Mouse (Mus musculus): ENCODE measurements around the gene Pik3c2a. TPM values are rescaled to one million over a fixed set of nuclear protein-coding genes. Genes with fewer than 3 reads are reported as not detected.
"Not testable (repeated sequence)": the region's sequence is repeated elsewhere in the genome, so short reads cannot be mapped to it uniquely, and the experiment has no call there.

Gene Pik3c2a
- polyA plus RNA-seq, 1 experiment from 2014 or later, result 21.5 TPM

- H3K4me3 ChIP-seq (ENCODE audit: low read depth, low read length), result no peak overlapping the region
- H3K9ac ChIP-seq (ENCODE audit: low read depth, low read length), result no peak overlapping the region
- ATAC-seq, result no peak
- no peaks in the 10 kb centered on the region for H3K27me3 ChIP-seq (replicated peaks; ENCODE audit: control insufficient read depth, insufficient read depth, low read length)
- no peaks in the 10 kb centered on the region for H3K36me3 ChIP-seq (ENCODE audit: control insufficient read depth, insufficient read depth)
- H3K9me3 ChIP-seq (ENCODE audit: control insufficient read depth), result no peaks in the 10 kb centered on the region
- no peak overlapping the region for H3K4me2 ChIP-seq (replicated peaks; ENCODE audit: low read depth)
- H3K27ac ChIP-seq (ENCODE audit: low read depth, low read length), result peak overlapping the region; percentile 69
- no peak for TF ChIP-seq CTCF (IDR thresholded peaks at IDR 0.05; ENCODE audit: low read depth)
- no peaks in the 10 kb centered on the region; the same call in 1 of the 2 replicates for H3K4me1 ChIP-seq (replicated peaks; ENCODE audit: control insufficient read depth, insufficient read depth, low read length)
Measured at GRCm38 (mm10) chr7:116427206-116427605, 16.0 kb downstream of the Pik3c2a start.

- WGBS, result 39% methylated on average over 6 of the region's 6 CpGs
- Histone ChIP-seq H3K36me3 (ENCODE audit: control insufficient read depth, insufficient read depth) (no peaks in the 10 kb centered on the region), H3K9ac (ENCODE audit: low read depth, low read length) (no peak overlapping the region), H3K4me1 (replicated peaks; ENCODE audit: control insufficient read depth, insufficient read depth, low read length) (no peaks in the 10 kb centered on the region; the same call in 1 of the 2 replicates), H3K4me3 (ENCODE audit: low read depth, low read length) (no peak overlapping the region), H3K4me2 (replicated peaks; ENCODE audit: low read depth) (peak overlapping the region; percentile 30; the same call in 1 of the 2 replicates), H3K27me3 (replicated peaks; ENCODE audit: control insufficient read depth, insufficient read depth, low read length) (no peaks in the 10 kb centered on the region), H3K9me3 (ENCODE audit: control insufficient read depth) (no peaks in the 10 kb centered on the region), H3K27ac (ENCODE audit: low read depth, low read length) (peak overlapping the region; percentile 91)
- no peak for TF ChIP-seq CTCF (IDR thresholded peaks at IDR 0.05; ENCODE audit: low read depth)
- ATAC-seq, result peak; percentile 88
Measured at GRCm38 (mm10) chr7:116425771-116426170, 17.5 kb downstream of the Pik3c2a start.

- Histone ChIP-seq H3K27ac (ENCODE audit: low read depth, low read length) (no peak overlapping the region), H3K27me3 (replicated peaks; ENCODE audit: control insufficient read depth, insufficient read depth, low read length) (no peaks in the 10 kb centered on the region), H3K4me1 (replicated peaks; ENCODE audit: control insufficient read depth, insufficient read depth, low read length) (no peaks in the 10 kb centered on the region), H3K36me3 (ENCODE audit: control insufficient read depth, insufficient read depth) (peaks cover 16% of the 10 kb centered on the region), H3K9me3 (ENCODE audit: control insufficient read depth) (no peaks in the 10 kb centered on the region), H3K4me3 (ENCODE audit: low read depth, low read length) (no peak overlapping the region), H3K9ac (ENCODE audit: low read depth, low read length) (no peak overlapping the region), H3K4me2 (replicated peaks; ENCODE audit: low read depth) (no peak overlapping the region)
- no peak for ATAC-seq
- no peak for TF ChIP-seq CTCF (IDR thresholded peaks at IDR 0.05; ENCODE audit: low read depth)
Measured at GRCm38 (mm10) chr7:116421081-116421480, 22.2 kb downstream of the Pik3c2a start.

GRCm38 (mm10) chr7:116409438-116409837 is 33.8 kb downstream of the Pik3c2a start:
- 2% methylated on average over 1 of the region's 1 CpGs for WGBS
- Histone ChIP-seq H3K9me3 (ENCODE audit: control insufficient read depth) (no peaks in the 10 kb centered on the region), H3K27ac (ENCODE audit: low read depth, low read length) (no peak overlapping the region), H3K9ac (ENCODE audit: low read depth, low read length) (no peak overlapping the region), H3K4me1 (replicated peaks; ENCODE audit: control insufficient read depth, insufficient read depth, low read length) (no peaks in the 10 kb centered on the region), H3K4me2 (replicated peaks; ENCODE audit: low read depth) (no peak overlapping the region), H3K36me3 (ENCODE audit: control insufficient read depth, insufficient read depth) (no peaks in the 10 kb centered on the region; the same call in 1 of the 2 replicates), H3K27me3 (replicated peaks; ENCODE audit: control insufficient read depth, insufficient read depth, low read length) (no peaks in the 10 kb centered on the region), H3K4me3 (ENCODE audit: low read depth, low read length) (no peak overlapping the region)
- no peak for TF ChIP-seq CTCF (IDR thresholded peaks at IDR 0.05; ENCODE audit: low read depth)
- no peak for ATAC-seq

- H3K9ac ChIP-seq (ENCODE audit: low read depth, low read length), result no peak overlapping the region
- peaks cover 23% of the 10 kb centered on the region for H3K36me3 ChIP-seq (ENCODE audit: control insufficient read depth, insufficient read depth)
- no peaks in the 10 kb centered on the region for H3K9me3 ChIP-seq (ENCODE audit: control insufficient read depth)
- H3K4me3 ChIP-seq (ENCODE audit: low read depth, low read length), result no peak overlapping the region
- WGBS, result 78% methylated on average over 3 of the region's 3 CpGs
- H3K27me3 ChIP-seq (replicated peaks; ENCODE audit: control insufficient read depth, insufficient read depth, low read length), result no peaks in the 10 kb centered on the region
- ATAC-seq, result no peak
- no peaks in the 10 kb centered on the region for H3K4me1 ChIP-seq (replicated peaks; ENCODE audit: control insufficient read depth, insufficient read depth, low read length)
- H3K27ac ChIP-seq (ENCODE audit: low read depth, low read length), result no peak overlapping the region
- no peak for TF ChIP-seq CTCF (IDR thresholded peaks at IDR 0.05; ENCODE audit: low read depth)
- H3K4me2 ChIP-seq (replicated peaks; ENCODE audit: low read depth), result no peak overlapping the region
Measured at GRCm38 (mm10) chr7:116392329-116392728, 50.9 kb downstream of the Pik3c2a start.

- not testable (repeated sequence) for ATAC-seq; H3K9me3 ChIP-seq (ENCODE audit: control insufficient read depth); H3K27ac ChIP-seq (ENCODE audit: low read depth, low read length); H3K4me2 ChIP-seq (replicated peaks; ENCODE audit: low read depth); H3K4me3 ChIP-seq (ENCODE audit: low read depth, low read length); H3K27me3 ChIP-seq (replicated peaks; ENCODE audit: control insufficient read depth, insufficient read depth, low read length); H3K4me1 ChIP-seq (replicated peaks; ENCODE audit: control insufficient read depth, insufficient read depth, low read length); H3K9ac ChIP-seq (ENCODE audit: low read depth, low read length)
- H3K36me3 ChIP-seq (ENCODE audit: control insufficient read depth, insufficient read depth), result peaks cover 21% of the 10 kb centered on the region; the same call in 1 of the 2 replicates
- 89% methylated on average over 2 of the region's 2 CpGs for WGBS
Measured at GRCm38 (mm10) chr7:116387389-116387788, 55.9 kb downstream of the Pik3c2a start.

GRCm38 (mm10) chr7:116379181-116379580 is 64.1 kb downstream of the Pik3c2a start:
- H3K9me3 ChIP-seq (ENCODE audit: control insufficient read depth); H3K4me3 ChIP-seq (ENCODE audit: low read depth, low read length); ATAC-seq; H3K4me1 ChIP-seq (replicated peaks; ENCODE audit: control insufficient read depth, insufficient read depth, low read length); H3K27ac ChIP-seq (ENCODE audit: low read depth, low read length); H3K4me2 ChIP-seq (replicated peaks; ENCODE audit: low read depth); H3K9ac ChIP-seq (ENCODE audit: low read depth, low read length); H3K27me3 ChIP-seq (replicated peaks; ENCODE audit: control insufficient read depth, insufficient read depth, low read length): not testable (repeated sequence)
- peaks cover 17% of the 10 kb centered on the region for H3K36me3 ChIP-seq (ENCODE audit: control insufficient read depth, insufficient read depth)
- TF ChIP-seq CTCF (IDR thresholded peaks at IDR 0.05; ENCODE audit: low read depth), result peak; percentile 17; the same call in 1 of the 2 replicates
- 88% methylated on average over 6 of the region's 6 CpGs for WGBS

All from intestine, postnatal 0 days (tissue).